Mouse (Mus musculus): ENCODE results near the gene Plxnb1. TPM values are rescaled to one million over a fixed set of nuclear protein-coding genes. Genes with fewer than 3 reads are reported as not detected.

Gene Plxnb1
- polyA plus RNA-seq, 1 experiment: 61.4 TPM

DNA sequence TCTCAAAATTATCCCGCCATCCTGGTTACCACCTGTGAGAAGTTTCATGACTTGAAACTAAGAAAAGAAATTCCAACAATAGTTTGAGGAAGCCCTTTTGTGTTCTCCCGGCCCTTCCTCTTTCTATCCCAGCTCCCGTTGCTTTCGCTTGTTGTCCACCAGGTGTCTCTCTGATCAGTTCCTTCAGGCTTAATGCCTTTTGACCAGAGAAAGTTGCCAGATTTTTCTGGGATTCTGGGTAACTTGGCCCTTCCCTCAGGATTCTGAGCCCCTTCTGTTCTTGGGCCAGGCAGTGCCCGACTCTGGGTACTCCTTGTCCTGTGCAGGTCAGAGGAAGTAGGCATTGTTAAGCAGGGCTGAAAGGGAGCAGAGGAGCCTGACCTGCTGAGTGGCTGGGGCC, 7.2 kb upstream of the Plxnb1 start:
- peak; percentile 46 for DNase-seq
- no peak for TF ChIP-seq CTCF (IDR thresholded peaks at IDR 0.05; ENCODE audit: insufficient read depth, low read length)
- TF ChIP-seq POLR2A (IDR thresholded peaks at IDR 0.05; ENCODE audit: borderline replicate concordance, extremely low read depth, low read depth, low read length): no peak
- WGBS: 5% methylated on average over 5 of the region's 5 CpGs
- H3K4me3 ChIP-seq (replicated peaks; ENCODE audit: extremely low read depth, low read depth, low read length): no peak overlapping the region
- no peaks in the 10 kb centered on the region; the same call in 1 of the 2 replicates for H3K4me1 ChIP-seq (ENCODE audit: control insufficient read depth, insufficient read depth, low read length)

GRCm38 (mm10) chr9:109090446-109090845, 4.7 kb upstream of the Plxnb1 start:
- H3K4me1 ChIP-seq (ENCODE audit: control insufficient read depth, insufficient read depth, low read length): peaks cover 2% of the 10 kb centered on the region
- no peak for DNase-seq

GRCm38 (mm10) chr9:109091802-109092201, 3.4 kb upstream of the Plxnb1 start:
- TF ChIP-seq CTCF (IDR thresholded peaks at IDR 0.05; ENCODE audit: insufficient read depth, low read length) (no peak), POLR2A (IDR thresholded peaks at IDR 0.05; ENCODE audit: borderline replicate concordance, extremely low read depth, low read depth, low read length) (no peak)
- H3K4me1 ChIP-seq (ENCODE audit: control insufficient read depth, insufficient read depth, low read length): peaks cover 2% of the 10 kb centered on the region
- WGBS: 91% methylated on average over 8 of the region's 8 CpGs
- DNase-seq: no peak
- no peak overlapping the region for H3K4me3 ChIP-seq (replicated peaks; ENCODE audit: extremely low read depth, low read depth, low read length)

More at GRCm38 (mm10) chr9:109090446-109090845, 4.7 kb upstream of the Plxnb1 start:
- WGBS: 59% methylated on average over 15 of the region's 15 CpGs
- H3K4me3 ChIP-seq (replicated peaks; ENCODE audit: extremely low read depth, low read depth, low read length): no peak overlapping the region
- TF ChIP-seq POLR2A (IDR thresholded peaks at IDR 0.05; ENCODE audit: borderline replicate concordance, extremely low read depth, low read depth, low read length) (no peak), CTCF (IDR thresholded peaks at IDR 0.05; ENCODE audit: insufficient read depth, low read length) (no peak)

DNA sequence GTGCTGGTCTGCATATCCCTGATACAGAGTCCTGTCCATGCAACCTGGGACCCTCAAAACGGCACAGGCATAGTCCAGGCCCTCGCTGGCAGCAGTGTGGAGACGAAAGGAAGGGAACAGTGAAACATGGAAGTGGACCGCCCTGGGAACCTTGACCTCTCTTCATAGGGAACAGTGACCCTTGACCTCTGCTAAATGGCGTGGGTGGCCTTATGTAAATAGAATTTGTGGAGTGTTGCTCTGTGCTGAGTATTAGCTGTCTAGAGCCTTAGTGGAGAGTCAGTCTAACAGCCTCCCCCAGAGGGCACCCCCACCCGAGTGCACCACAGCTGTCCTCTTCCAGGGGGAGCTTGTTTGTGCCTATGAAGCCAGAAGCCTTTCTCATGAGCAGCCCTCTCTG, 2.4 kb upstream of the Plxnb1 start:
- no peak for TF ChIP-seq CTCF (IDR thresholded peaks at IDR 0.05; ENCODE audit: insufficient read depth, low read length)
- TF ChIP-seq POLR2A (IDR thresholded peaks at IDR 0.05; ENCODE audit: borderline replicate concordance, extremely low read depth, low read depth, low read length): no peak
- no peak for DNase-seq
- no peak overlapping the region for H3K4me3 ChIP-seq (replicated peaks; ENCODE audit: extremely low read depth, low read depth, low read length)
- peaks cover 2% of the 10 kb centered on the region for H3K4me1 ChIP-seq (ENCODE audit: control insufficient read depth, insufficient read depth, low read length)
- 70% methylated on average over 6 of the region's 6 CpGs for WGBS

- TF ChIP-seq POLR2A (IDR thresholded peaks at IDR 0.05; ENCODE audit: borderline replicate concordance, extremely low read depth, low read depth, low read length) (no peak), CTCF (IDR thresholded peaks at IDR 0.05; ENCODE audit: insufficient read depth, low read length) (no peak)
- H3K4me1 ChIP-seq (ENCODE audit: control insufficient read depth, insufficient read depth, low read length): peaks cover 2% of the 10 kb centered on the region
- DNase-seq: peak; percentile 62
- WGBS: 19% methylated on average over 11 of the region's 11 CpGs
- H3K4me3 ChIP-seq (replicated peaks; ENCODE audit: extremely low read depth, low read depth, low read length): no peak overlapping the region
Measured at GRCm38 (mm10) chr9:109093786-109094552, 1.2 kb upstream of the Plxnb1 start.

DNA sequence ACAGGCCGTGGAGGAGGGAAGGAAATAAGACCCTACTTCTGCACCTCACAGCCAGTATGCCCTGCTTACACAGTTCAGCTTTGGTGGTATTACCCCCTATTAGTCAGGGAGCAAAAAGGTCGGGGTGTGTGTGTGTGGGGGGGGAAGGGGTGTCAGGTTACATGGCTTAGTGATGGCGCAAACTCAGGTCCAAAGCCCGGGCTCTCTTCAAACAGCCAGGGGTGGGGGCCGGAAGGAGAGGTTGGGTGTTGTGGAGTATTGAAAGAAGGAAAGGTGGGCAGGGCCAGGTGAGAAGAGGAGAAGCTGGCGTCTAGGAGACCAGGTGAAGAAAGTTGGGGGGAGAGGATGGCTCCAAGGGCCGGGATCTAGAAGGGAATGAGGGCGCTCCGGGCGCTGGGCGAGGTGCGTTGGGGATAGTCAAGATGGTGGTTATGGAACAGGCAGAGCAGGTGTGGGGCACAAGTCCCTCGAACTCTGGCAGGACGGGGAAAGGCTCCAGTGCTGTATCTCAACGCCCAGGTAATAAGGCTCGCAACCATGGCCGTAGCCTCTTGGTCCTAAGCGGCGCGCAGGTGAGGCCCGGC, 544 bp upstream of the Plxnb1 start:
- peak overlapping the region; percentile 74 for H3K4me3 ChIP-seq (replicated peaks; ENCODE audit: extremely low read depth, low read depth, low read length)
- peaks cover 2% of the 10 kb centered on the region for H3K4me1 ChIP-seq (ENCODE audit: control insufficient read depth, insufficient read depth, low read length)
- WGBS: 5% methylated on average over 21 of the region's 21 CpGs
- peak; percentile 34; the same call in 1 of the 2 replicates for TF ChIP-seq POLR2A (IDR thresholded peaks at IDR 0.05; ENCODE audit: borderline replicate concordance, extremely low read depth, low read depth, low read length)
- TF ChIP-seq CTCF (IDR thresholded peaks at IDR 0.05; ENCODE audit: insufficient read depth, low read length): no peak
- DNase-seq: peak; percentile 71

GRCm38 (mm10) chr9:109096251-109096661, 1.1 kb downstream of the Plxnb1 start:
- peak overlapping the region; percentile 89 for H3K4me3 ChIP-seq (replicated peaks; ENCODE audit: extremely low read depth, low read depth, low read length)
- TF ChIP-seq POLR2A (IDR thresholded peaks at IDR 0.05; ENCODE audit: borderline replicate concordance, extremely low read depth, low read depth, low read length): no peak
- DNase-seq: no peak
- WGBS: 40% methylated on average over 9 of the region's 9 CpGs
- H3K4me1 ChIP-seq (ENCODE audit: control insufficient read depth, insufficient read depth, low read length): peaks cover 4% of the 10 kb centered on the region; the same call in 1 of the 2 replicates

DNA sequence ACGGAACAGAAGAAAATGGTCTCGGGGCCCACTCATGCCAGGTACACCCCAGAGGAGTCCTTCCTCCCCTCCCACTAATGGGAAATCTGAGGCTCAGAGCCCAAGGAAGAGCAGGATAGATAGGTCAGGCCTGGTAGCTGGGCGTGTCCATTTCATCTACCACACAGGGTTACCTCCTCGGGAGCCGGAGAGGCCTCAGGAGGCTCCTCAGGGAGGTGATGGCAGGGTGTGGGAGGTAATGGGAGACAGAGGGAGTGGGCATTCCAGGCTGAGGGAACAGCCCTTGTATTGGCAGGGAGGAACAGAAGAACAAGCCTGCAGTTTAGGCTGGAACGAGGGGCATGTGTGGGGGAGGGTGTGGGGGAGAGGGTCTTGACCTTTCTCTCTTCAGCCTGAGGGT, 1.7 kb downstream of the Plxnb1 start:
- WGBS: 42% methylated on average over 6 of the region's 6 CpGs
- peaks cover 4% of the 10 kb centered on the region; the same call in 1 of the 2 replicates for H3K4me1 ChIP-seq (ENCODE audit: control insufficient read depth, insufficient read depth, low read length)
- TF ChIP-seq POLR2A (IDR thresholded peaks at IDR 0.05; ENCODE audit: borderline replicate concordance, extremely low read depth, low read depth, low read length) (0 out of 2 replicates have a peak, but pooled peaks have one; percentile 20), CTCF (IDR thresholded peaks at IDR 0.05; ENCODE audit: insufficient read depth, low read length) (no peak)
- DNase-seq: no peak
- peak overlapping the region; percentile 11 for H3K4me3 ChIP-seq (replicated peaks; ENCODE audit: extremely low read depth, low read depth, low read length)

- peaks cover 4% of the 10 kb centered on the region; the same call in 1 of the 2 replicates for H3K4me1 ChIP-seq (ENCODE audit: control insufficient read depth, insufficient read depth, low read length)
- TF ChIP-seq CTCF (IDR thresholded peaks at IDR 0.05; ENCODE audit: insufficient read depth, low read length) (no peak), POLR2A (IDR thresholded peaks at IDR 0.05; ENCODE audit: borderline replicate concordance, extremely low read depth, low read depth, low read length) (no peak)
- WGBS: 53% methylated on average over 6 of the region's 6 CpGs
- no peak overlapping the region for H3K4me3 ChIP-seq (replicated peaks; ENCODE audit: extremely low read depth, low read depth, low read length)
- DNase-seq: peak; percentile 50
Measured at GRCm38 (mm10) chr9:109097291-109097690, 2.1 kb downstream of the Plxnb1 start.

All from lung, adult 2 months (tissue).